Mouse (Mus musculus) urinary bladder, postnatal 25 days (tissue): ENCODE data around the gene Cntrl.

Source experiments
- DNase-seq: peaks from one replicate; pipeline ENCODE4 v3.0.0; 2022; ENCODE audit warnings: low spot score

The Cntrl gene

DNA sequence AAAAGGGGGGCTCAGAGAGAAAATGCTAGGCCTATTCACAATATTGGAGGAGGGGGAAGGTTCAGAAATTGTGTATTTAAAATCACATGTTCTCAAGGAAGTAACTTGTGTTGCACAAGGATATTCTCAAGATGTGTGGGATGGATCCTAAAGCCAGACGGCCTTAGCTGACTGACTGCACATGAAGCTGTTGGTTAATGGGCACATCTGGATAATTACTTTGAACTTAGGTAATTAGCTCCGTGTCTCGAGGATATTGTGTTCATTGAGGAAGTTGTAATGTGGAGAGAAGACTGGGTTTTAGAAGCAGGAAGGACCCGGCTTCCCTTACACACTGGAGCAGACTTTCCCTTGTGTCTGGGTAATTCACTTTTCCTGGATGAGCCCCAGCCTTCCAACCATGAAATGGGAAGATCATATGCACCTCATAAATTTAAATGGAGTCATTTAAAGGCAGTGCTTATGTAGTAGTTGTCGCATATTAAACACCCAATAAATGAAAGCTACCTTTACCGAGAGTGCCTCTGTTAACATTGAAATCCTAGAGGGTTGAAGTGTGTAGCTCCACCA is 113.6 kb downstream of the Cntrl start:
- DNase-seq = no peak

DNA sequence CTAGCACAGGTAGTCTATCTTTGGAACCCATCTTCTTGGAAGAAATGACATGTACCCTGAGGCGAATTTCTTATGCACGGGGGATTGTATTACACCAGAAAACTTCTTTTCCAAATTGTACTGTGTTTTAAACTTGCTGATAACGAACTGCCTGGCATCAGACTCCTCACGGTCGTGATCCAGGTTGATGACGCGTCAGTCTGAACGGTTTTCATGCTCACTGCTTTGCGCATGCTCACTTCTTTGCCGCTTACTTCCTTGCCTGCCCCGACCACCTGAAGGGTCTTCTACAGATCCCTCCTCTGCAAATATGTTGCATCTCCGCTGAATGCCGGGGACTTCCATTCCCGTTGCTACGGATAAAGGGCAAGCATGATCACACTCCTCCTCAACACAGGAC is 115.0 kb downstream of the Cntrl start:
- no peak for DNase-seq

DNA sequence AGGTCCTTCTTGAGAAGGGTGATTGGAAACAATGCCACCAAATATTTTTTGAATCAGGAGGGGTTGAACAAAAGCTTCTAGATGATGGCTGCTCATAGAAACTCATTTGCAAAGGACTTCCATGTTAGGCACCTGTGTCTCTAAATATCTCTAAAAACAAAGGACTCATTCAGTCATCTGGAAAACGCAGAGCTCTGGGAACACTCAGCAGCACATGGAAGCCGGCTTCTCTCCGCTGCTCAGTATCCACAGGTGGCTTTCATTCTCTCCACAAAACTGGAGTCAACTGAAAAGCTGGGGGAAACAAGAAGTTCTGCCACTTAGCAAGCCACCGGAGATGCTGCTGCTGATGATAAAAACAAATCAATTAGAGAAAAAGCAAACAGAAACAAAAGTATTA is 118.9 kb downstream of the Cntrl start:
- no peak for DNase-seq
